Mouse (Mus musculus): ENCODE measurements around the gene Rpl11.
A peak's percentile ranks its signal among the peaks of the same experiment; 100 is the strongest.
"Not testable (repeated sequence)": the region's sequence is repeated elsewhere in the genome, so short reads cannot be mapped to it uniquely, and the experiment has no call there.

Gene Rpl11

GRCm38 (mm10) chr4:136022924-136023323 lies 30.3 kb downstream of the Rpl11 start:
- DNase-seq, result peak; percentile 23

GRCm38 (mm10) chr4:136021549-136022047 lies 31.6 kb downstream of the Rpl11 start, which contains the start of gene Eloa:
TSS of gene Eloa (minus strand) at chr4:136021763.
- peak; percentile 100 for DNase-seq

GRCm38 (mm10) chr4:136020743-136021548 lies 32.3 kb downstream of the Rpl11 start:
- DNase-seq, result peak; percentile 23

- no peak for DNase-seq
Measured at GRCm38 (mm10) chr4:136016059-136016602, 37.1 kb downstream of the Rpl11 start.

- DNase-seq, result no peak
Measured at GRCm38 (mm10) chr4:136010586-136010985, 42.6 kb downstream of the Rpl11 start.

- DNase-seq, result no peak
Measured at GRCm38 (mm10) chr4:136008782-136009447, 44.3 kb downstream of the Rpl11 start.

- DNase-seq, result no peak
Measured at GRCm38 (mm10) chr4:136006821-136007220, 46.4 kb downstream of the Rpl11 start.

- DNase-seq, result no peak
Measured at GRCm38 (mm10) chr4:136004921-136005320, 48.3 kb downstream of the Rpl11 start.

- no peak for DNase-seq
Measured at GRCm38 (mm10) chr4:136004107-136004675, 49.0 kb downstream of the Rpl11 start.

GRCm38 (mm10) chr4:135995118-135995517 lies 58.1 kb downstream of the Rpl11 start:
- DNase-seq, result no peak

GRCm38 (mm10) chr4:135993941-135994340 lies 59.3 kb downstream of the Rpl11 start:
- DNase-seq, result no peak

- no peak for DNase-seq
Measured at GRCm38 (mm10) chr4:135987714-135988113, 65.5 kb downstream of the Rpl11 start.

- peak; percentile 95 for DNase-seq
Measured at GRCm38 (mm10) chr4:135986943-135987710, 66.1 kb downstream of the Rpl11 start, which contains the start of gene Pithd1. TSS of gene Pithd1 (minus strand) at chr4:135987264.

- no peak for DNase-seq
Measured at GRCm38 (mm10) chr4:135986301-135986942, 66.8 kb downstream of the Rpl11 start.

- no peak for DNase-seq
Measured at GRCm38 (mm10) chr4:135985769-135986168, 67.5 kb downstream of the Rpl11 start.

- DNase-seq, result no peak
Measured at GRCm38 (mm10) chr4:135985193-135985592, 68.0 kb downstream of the Rpl11 start.

- DNase-seq, result no peak
Measured at GRCm38 (mm10) chr4:135984556-135984955, 68.7 kb downstream of the Rpl11 start.

GRCm38 (mm10) chr4:135981524-135982063 lies 71.6 kb downstream of the Rpl11 start:
- no peak for DNase-seq

- DNase-seq, result not testable (repeated sequence)
Measured at GRCm38 (mm10) chr4:135980223-135980622, 73.0 kb downstream of the Rpl11 start.

All from kidney, adult 18-20 months (tissue).